Mouse (Mus musculus) megakaryocyte-erythroid progenitor cell, adult 5-6 weeks (primary cell): ENCODE measurements around the gene Olfr368. TPM values are rescaled to one million over a fixed set of nuclear protein-coding genes. Genes with fewer than 3 reads are reported as not detected.

ENCODE experiments used
- ATAC-seq: replicated peaks from 2 replicates; pipeline ENCODE4 v1.8.0; 2016; ENCODE audit warnings: mild to moderate bottlenecking, inconsistent platforms; ENCODE audit not compliant: severe bottlenecking, poor library complexity, low FRiP score, low TSS enrichment
- total RNA-seq, 2 experiments: library from RNA; stranded (forward) in 1 of 2; stranded (reverse) in 1 of 2; fragments of 200-1000, 215-1000 nt in 1 of 2; fragments of >200 nt in 1 of 2; fragmentation: Nextera tagmentation in 1 of 2; gene quantifications; 2 replicates each; pipeline ENCODE4 v1.2.3; 2014 to 2017

The Olfr368 gene
- total RNA-seq (2014; fragmentation: Nextera tagmentation) (not detected in 2 replicates), total RNA-seq (2017) (not detected in 2 replicates)

- ATAC-seq = no peak
Observed at GRCm38 (mm10) chr2:37326215-37326614, at the start of gene Olfr368. Gene Olfr368, plus strand, starts transcription at chr2:37326515.

DNA sequence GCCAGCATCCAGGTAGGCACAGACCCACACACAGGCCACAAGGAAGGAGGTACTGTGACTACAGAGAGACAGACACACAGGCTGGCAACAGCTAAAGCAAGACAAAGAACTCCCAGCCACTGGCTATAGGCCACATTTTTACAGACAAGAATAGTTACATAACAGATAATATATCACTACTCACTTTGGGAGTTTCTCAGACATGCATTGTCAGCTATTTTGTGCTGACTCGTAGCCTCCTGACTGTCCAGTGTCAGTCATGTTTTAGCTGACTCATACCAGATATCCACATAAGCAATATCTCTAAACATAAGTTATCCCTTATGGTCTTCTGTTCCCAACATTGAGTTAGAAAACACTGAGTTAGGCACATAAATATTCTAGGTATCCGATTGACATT lies 7.0 kb downstream of the Olfr368 start:
- no peak for ATAC-seq

DNA sequence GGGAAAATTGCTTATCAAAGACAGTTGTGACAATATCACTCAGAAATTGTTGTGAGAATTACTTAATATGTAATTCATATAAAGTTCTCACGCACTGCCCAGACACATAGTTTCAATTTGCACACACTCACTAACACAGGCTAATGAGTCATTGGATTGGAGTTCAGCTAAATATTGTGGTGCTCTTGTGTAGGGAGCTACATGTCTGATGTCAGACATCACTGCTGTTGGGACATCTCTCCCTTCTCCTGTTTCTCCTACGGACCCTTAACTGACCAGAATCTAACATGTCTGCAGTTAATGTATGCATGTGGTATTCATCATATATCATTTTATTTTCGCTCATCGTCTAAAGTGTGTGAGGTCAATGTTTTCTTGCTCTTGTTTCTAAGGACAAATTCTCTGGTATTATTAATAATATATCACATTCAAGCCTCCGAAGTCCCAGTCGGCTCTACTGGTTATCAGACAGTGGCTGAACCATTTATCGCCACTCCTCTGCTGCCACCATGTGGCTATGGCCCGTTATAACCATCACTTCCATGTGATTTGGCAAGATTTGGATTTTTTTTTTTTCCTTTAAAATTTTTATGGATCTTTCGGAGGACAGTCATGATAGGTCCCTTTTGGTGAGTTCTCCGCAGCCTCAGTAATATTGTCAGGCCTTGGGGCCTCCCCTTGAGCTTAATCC lies 12.3 kb downstream of the Olfr368 start:
- ATAC-seq = peak; percentile 84; the same call in 1 of the 2 replicates

DNA sequence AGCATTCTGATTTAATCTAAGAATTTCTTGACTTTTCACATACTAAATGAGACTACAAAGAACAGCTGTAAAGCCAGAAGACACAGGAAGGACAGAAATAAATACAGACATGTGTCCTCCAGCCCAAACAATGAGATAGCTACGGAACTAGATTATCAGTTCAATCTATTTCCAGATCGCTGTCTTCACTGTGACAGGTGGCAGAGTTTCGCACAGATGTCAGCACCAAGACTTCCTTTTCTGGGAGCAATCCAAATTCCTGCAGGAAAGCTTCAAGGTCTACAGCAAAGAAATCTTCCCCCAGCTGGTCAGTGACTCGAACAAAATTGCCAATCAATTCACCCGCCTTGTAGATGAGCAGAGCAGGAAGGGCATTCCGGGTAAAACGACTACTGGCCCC lies 25.4 kb downstream of the Olfr368 start:
- ATAC-seq = no peak

DNA sequence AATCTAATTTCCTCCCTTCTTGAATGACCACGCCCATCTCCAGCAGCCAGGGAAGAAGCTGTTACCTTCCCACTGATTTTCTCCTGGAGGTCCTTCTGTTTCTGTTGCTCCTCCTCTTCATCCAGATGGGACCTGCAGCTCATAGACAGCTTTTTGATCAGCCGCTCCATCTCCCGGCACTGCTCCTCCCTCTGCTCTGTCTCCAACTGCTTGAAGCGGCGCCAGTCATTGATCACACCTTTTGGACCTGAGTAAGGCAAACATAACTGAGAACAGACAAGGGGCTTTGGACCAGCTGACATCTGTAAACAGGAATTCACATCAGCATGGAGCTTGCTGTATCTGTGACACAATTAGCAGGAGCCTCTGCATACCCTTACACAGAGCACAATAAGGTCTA lies 29.3 kb downstream of the Olfr368 start:
- ATAC-seq = no peak

GRCm38 (mm10) chr2:37358633-37359540 lies 32.6 kb downstream of the Olfr368 start, which contains the start of gene Pdcl:
Gene Pdcl, minus strand, starts transcription at chr2:37359332.
- peak; percentile 98 for ATAC-seq

GRCm38 (mm10) chr2:37359908-37360307 lies 33.6 kb downstream of the Olfr368 start:
- no peak for ATAC-seq

DNA sequence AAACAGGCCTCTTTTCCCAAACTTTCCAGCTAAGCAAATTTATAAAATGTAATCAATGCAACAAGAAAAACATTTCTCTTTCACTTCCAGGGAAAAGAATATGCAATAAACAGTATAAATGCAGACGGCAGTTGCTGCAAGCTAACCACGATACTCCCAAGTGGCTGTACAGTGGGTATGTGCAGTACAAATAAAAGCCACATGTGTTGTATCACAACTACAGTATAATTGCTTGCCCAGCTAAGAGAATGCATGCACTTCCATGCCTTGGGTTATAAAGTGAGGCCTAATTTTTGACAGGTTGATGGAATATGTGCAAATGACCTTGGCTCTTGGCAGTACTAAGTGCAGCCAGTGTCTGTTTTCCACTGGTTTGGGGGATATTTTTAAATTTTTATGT lies 44.3 kb downstream of the Olfr368 start:
- ATAC-seq = no peak

- no peak; the same call in 1 of the 2 replicates for ATAC-seq
Observed at GRCm38 (mm10) chr2:37376018-37376417, 49.7 kb downstream of the Olfr368 start.

DNA sequence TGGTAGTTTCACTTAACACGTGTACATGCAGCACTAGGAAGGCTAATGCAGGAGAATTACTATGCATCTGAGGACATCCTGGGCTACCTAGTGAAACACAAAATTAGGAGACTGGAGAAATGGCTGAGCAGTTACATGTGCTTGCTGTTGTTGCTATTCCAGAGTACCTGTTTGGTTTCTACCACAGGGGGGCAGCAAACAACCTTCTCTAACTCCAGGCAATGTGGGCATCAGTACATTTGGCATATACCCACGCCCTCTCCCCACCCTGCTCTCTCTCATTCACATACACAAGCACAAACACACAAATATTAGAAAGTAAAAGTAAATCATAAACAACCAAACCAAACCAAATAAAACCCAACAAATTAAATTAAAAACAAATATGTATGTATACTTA lies 53.9 kb downstream of the Olfr368 start:
- peak; percentile 93 for ATAC-seq

Other genes with a start within 250 kb of the Olfr368 start
- gene Olfr361, start 237.2 kb upstream of the Olfr368 start, total RNA-seq (2014; fragmentation: Nextera tagmentation) = not detected in 2 replicates
- not detected in 2 replicates for gene Olfr361, start 237.2 kb upstream of the Olfr368 start, total RNA-seq (2017)
- gene Olfr362, start 208.6 kb upstream of the Olfr368 start, total RNA-seq (2014; fragmentation: Nextera tagmentation) = not detected in 2 replicates
- not detected in 2 replicates for gene Olfr362, start 208.6 kb upstream of the Olfr368 start, total RNA-seq (2017)
- not detected in 2 replicates for gene Olfr364-ps1, start 187.2 kb upstream of the Olfr368 start, total RNA-seq (2014; fragmentation: Nextera tagmentation)
- gene Olfr364-ps1, start 187.2 kb upstream of the Olfr368 start, total RNA-seq (2017) = not detected in 2 replicates
- not detected in 2 replicates for gene Olfr365, start 138.3 kb upstream of the Olfr368 start, total RNA-seq (2014; fragmentation: Nextera tagmentation)
- gene Olfr365, start 138.3 kb upstream of the Olfr368 start, total RNA-seq (2017) = not detected in 2 replicates
- not detected in 2 replicates for gene Olfr366, start 114.9 kb upstream of the Olfr368 start, total RNA-seq (2014; fragmentation: Nextera tagmentation)
- not detected in 2 replicates for gene Olfr366, start 114.9 kb upstream of the Olfr368 start, total RNA-seq (2017)
- gene Pdcl, start 32.8 kb downstream of the Olfr368 start, total RNA-seq (2014; fragmentation: Nextera tagmentation) = 13.3 and 15.0 TPM in 2 replicates
- 104 and 106 TPM in 2 replicates for gene Pdcl, start 32.8 kb downstream of the Olfr368 start, total RNA-seq (2017)
- gene Rc3h2, start 96.4 kb downstream of the Olfr368 start, total RNA-seq (2014; fragmentation: Nextera tagmentation) = 37.6 and 40.7 TPM in 2 replicates
- gene Rc3h2, start 96.4 kb downstream of the Olfr368 start, total RNA-seq (2017) = 23.6 and 33.5 TPM in 2 replicates
- 10.7 and 11.8 TPM in 2 replicates for gene Zbtb26, start 116.6 kb downstream of the Olfr368 start, total RNA-seq (2014; fragmentation: Nextera tagmentation)
- 8.7 and 13.7 TPM in 2 replicates for gene Zbtb26, start 116.6 kb downstream of the Olfr368 start, total RNA-seq (2017)
- 11.4 and 12.4 TPM in 2 replicates for gene Zbtb6, start 116.7 kb downstream of the Olfr368 start, total RNA-seq (2014; fragmentation: Nextera tagmentation)
- gene Zbtb6, start 116.7 kb downstream of the Olfr368 start, total RNA-seq (2017) = 29.2 and 30.6 TPM in 2 replicates
- gene Rabgap1, start 116.8 kb downstream of the Olfr368 start, total RNA-seq (2014; fragmentation: Nextera tagmentation) = 25.0 and 28.0 TPM in 2 replicates
- 39.7 and 49.2 TPM in 2 replicates for gene Rabgap1, start 116.8 kb downstream of the Olfr368 start, total RNA-seq (2017)
- 2.0 and 3.3 TPM in 2 replicates for gene Gpr21, start 189.8 kb downstream of the Olfr368 start, total RNA-seq (2014; fragmentation: Nextera tagmentation)
- 0.42 and 3.4 TPM in 2 replicates for gene Gpr21, start 189.8 kb downstream of the Olfr368 start, total RNA-seq (2017)